Mouse (Mus musculus) 416B (cell line): ENCODE results near the gene Il15.

Source experiments
- DNase-seq: peaks from one replicate; pipeline ENCODE4 v3.0.0; 2011; ENCODE audit warnings: low read depth

Gene Il15

DNA sequence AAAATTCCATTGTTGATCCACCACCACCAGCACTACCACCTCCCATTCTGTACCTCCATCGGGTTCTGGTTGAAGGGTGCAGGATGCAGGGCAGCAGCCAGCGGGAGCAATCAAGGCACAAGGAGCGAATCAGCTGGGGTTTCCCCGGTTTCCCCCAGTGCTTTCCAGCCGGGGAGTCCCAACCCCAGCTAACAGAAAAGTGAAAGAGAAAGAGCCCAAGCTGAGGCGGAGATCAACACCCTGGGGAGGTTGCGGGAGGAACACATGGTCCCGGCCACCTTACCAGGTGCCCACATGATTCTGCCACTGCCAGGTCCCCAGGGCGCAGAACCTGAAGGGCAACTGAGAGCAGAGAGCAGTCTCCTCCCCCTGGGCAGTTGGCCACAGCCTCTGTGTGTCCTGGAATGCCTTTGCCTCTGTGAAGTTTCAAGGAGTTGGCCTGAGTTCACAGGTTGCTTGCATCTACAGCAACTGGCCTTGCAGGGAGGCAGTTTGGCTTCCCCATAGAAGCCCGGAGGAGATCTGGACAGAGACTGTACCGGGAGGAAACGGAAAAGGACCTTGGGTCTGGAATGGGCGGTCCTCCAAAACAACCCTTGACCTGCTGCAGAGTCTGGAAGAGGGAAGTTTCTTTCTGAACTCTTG lies at the start of gene Il15:
Gene Il15, minus strand, starts transcription at position 537 of the 645 bp plus-strand sequence.
- no peak for DNase-seq

DNA sequence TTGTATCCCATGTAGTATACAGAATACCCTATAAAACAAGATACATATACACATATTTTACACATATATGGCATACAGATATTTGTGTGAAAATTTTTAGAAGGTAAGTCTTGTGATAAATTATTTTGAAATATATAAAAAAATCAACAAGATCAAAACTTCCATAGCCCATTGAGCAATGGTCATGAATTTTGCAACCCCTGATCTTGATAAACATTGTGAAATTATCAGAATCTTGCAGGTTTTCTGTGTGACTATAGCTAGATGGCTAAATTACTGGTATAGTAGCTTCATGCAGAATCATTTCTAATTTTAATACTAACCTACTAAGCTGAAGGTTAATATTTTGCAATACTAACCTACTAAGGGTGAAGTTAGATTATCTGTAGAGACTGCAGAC lies 41.9 kb upstream of the Il15 start:
- DNase-seq = peak; percentile 14

DNA sequence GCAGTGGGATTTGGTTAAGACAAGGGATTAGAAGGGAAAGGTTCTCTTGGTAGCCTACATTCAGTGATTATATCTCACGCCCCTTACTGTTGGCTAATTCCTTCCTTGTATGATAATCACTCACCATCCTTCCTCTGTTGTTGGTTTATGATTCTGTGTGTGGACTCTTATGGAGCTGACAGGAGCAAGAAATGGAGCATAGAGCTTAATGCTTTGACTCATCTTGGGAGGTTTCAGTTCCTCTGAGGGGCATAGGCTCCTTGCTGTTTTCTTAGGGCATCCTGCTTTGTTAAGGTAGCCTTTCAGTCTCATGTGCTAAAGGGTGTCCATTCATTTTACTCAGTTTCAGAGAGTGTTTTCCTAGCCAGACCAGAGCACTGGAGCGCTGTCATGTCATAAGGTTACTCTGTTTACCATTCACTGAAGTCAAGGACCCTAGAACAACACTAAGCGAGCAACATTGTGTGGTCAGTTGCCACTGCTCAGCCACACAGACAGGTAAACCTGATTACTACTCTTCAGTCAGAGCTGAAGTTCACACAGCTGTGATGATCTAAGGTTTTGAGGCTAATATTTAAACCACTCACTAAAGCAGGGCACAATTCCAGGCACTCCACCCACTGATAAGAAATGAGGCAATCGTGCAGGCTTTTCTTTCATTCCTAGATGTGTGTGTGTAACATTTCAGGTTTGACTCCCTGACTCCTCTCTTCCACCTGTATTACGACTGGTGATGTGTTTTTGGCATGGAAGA lies 13.7 kb upstream of the Il15 start:
- no peak for DNase-seq

DNA sequence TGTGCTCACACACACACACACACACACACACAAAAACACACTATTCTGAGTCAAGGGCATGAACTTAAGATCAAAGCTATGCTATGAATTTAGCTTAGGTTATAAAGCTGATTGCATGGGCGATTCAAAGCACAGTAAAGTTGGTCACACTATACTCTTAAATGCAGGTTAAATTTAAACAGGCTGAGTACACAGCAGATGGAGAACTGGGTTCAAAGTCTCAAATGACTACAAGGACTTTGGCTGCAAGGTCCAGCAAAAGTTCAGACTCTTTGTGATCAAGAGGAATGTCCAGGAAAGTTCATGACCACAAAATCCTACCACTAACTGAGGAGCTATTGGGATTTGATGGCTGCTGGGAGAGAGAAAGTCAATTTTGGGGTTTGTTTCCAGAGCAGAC lies 12.5 kb upstream of the Il15 start:
- DNase-seq = no peak

DNA sequence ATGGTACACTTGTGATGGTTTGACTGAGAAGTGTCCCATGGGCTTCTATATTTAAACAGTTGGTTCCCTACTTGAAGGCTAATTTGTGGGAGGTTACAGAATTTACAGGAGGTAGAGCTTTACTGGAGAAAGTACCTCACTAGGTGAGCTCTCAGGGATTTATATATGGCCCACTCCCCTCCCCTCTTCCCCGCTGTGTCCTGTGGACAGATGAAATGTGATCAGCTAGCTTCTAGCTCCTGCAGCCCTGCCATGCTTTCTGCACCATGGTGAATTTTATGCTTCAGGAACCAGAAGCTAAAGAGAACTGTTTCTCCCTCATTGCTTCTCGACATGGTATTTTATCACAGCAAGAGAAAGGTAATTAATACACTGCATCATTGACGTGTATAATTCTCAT lies 7.1 kb upstream of the Il15 start:
- DNase-seq = no peak

DNA sequence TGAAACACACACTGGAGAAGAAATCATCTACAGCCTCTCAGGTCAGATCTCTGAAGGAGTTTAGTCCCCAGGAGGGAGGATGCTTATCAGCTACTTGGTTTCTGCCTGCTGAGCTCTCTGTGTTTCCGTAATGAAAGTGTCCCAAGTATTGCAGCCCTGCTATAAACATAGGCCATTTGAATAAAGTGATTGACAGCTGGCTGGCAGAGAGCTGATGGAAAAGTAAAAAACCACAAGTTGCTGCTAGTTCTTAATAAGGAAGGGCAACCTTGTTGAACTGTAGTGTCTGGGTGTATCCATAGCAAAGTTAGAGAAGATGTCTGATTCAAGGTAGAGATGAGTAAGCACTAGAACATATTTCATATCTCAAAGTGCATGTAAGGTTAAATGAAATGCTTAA lies 4.0 kb upstream of the Il15 start:
- DNase-seq = peak; percentile 16

DNA sequence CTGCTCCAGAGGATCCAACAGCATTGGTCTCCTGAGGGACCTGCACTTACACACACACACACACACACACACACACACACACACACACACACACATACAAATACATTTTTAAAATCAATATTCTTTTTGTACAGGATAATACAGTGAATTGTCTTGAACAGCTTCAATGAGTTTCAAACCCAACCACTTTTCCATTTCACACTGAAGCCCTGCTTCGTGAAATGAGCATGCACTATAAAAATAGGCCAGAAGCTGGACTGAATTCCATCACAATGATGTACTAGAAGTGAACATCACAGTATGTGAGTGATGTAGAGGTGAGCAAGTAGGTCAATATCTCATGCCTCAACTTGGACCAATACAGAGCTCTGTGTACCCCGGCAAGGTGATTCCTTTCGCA lies 1.0 kb upstream of the Il15 start:
- no peak for DNase-seq

DNA sequence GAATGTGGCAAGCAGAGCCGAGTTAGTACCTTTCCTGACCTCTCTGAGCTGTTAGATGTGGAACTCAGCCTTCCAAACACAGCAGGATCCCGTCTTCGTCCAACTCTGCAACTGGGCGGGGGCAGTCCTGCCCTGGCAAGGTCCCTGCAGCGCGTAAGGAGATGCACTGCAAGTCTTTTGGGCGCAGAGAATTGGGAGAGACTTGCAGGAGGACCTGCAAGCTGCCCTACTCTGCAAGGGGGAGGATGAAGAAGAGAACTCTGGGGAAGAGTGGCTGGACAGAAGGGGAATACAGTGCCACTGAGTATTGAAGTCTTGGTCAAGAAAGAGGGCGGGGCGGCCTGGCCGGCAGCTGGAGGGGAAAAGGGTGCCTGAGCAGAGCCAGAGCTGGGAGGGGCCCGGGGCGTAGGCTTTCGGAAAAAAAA lies 749 bp downstream of the Il15 start:
- no peak for DNase-seq

DNA sequence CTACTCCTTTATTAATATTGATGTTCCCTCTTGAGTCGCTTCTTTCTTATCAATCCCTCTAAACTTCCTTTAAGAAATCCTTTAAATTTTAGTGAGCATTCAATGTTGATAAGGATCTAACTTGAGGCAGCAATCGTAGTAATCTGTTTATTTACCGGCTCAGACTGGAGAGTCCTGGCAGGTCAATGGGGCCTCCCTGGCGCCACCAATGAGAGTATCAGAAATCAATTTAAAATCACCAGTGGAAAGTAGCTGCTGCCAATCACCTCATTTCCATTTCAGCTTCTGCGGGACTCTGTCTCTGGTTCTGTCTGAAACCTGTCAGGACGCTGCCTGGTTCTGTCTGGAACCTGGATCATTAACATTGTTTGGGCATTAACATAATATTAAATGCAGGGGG lies 1.5 kb downstream of the Il15 start:
- no peak for DNase-seq

DNA sequence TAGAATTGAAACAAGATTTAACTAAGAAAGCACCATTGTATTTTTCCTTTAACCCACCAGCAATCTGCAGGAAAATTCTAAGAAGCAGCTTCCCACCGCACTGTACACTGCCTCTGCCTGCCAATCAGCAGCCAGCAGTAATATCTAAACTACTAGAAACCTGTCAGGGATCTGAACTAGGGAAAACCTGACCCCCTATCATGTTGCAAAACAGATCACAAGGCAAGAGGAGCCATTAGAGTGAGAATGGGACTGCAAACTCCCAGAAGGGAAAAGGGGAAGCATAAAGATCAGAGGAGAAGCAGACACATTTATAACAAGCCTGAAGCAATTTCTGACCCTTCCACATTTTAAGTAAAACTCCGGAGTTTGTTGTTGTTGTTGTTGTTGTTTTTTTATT lies 2.0 kb downstream of the Il15 start:
- peak; percentile 32 for DNase-seq

DNA sequence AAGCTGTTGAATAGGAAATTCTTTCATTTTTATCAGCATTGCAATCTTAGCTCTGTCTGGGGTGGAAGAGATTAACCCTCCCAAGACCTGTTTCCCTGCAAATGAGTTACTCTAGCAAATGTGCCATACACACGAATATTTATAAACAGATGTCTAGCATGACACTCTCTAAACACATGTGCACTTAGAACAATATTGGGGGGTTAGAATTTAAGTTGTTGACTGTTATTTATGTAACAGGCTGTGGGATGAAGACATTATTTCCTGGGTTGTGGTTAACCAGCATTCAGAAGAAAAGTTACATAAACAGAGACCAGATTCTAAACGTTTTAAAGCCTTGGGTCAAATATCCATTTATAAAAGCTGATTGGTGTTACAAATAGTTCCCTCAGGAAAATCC lies 2.6 kb downstream of the Il15 start:
- peak; percentile 82 for DNase-seq

DNA sequence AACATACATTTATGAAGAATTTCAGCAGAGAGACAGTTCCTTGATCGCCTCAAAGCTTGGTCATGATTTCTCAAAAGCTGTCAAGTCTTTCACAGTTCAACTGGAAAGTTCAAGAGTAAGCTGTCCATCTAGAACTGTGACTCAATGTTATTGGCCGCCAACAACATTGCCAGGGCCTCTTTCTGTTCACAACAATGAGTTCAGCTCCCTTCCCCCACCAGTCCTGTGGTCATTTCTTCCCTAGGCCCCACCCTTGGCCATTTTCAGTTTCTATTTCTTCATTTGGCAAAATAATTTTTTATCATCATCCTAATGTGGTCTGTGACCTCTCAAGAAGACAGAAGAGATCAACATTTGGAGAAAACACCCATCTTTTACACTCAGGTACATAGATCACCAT lies 4.5 kb downstream of the Il15 start:
- DNase-seq = peak; percentile 35

DNA sequence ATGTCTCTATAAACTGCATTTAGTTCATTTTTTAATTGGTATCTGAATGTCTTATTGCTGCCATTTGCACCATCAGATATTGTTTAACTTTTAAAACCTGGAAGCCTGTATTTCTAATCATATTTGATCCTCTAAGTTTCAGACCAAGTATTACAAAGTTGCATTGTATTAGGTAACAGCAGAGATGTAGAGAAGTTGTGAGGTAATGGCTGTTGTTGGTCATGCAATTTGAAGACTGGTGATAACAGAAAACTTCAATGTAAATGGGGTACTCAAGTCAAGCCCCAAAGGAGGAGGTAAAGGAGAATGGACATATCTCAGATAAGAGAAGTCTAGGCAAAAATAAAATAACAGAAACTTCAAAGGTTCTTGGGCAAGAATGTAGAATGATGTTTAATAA lies 11.8 kb downstream of the Il15 start:
- no peak for DNase-seq

DNA sequence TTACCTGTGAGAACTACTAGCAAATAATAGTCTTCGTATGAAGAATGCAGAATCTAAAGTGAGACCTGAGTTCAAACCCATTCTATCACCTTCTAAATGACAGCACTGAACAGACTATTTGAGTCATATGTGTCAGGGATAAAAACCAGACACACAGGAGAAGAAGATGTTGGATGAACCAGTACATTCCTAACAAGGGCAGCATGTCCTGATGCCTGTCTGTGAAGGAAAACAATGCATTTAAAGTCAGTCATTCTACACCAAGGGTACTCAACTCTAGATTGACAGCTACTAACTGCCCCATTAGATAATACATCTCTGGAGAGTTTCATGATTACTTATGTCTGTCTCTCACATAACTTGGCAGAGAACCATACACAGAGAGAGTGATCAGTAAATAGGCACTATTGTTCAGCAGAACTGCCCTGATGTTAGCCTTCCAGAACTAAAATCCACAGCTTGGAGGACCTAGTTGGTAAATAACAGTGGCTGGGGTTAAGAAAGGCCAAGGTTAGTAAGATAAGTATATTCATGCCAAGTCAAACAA lies 14.6 kb downstream of the Il15 start:
- no peak for DNase-seq

DNA sequence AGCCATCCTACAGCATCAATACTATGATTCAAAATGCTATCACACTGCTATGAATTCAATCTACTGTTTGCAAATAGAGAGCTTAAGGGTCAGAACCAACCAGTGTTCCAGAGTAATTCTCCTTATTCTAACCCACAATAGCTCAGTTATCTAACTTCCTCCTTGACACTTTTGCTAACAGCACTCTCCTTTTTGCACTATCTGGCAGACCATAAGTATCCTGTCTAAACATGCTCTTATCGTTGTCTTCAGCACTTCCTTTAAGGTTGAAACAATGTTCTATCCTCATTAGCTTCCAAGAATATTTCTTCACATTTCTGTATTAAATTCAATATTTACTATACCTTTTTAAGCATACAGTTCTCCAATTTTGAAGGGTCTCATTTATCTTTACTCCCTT lies 15.4 kb downstream of the Il15 start:
- DNase-seq = peak; percentile 97

DNA sequence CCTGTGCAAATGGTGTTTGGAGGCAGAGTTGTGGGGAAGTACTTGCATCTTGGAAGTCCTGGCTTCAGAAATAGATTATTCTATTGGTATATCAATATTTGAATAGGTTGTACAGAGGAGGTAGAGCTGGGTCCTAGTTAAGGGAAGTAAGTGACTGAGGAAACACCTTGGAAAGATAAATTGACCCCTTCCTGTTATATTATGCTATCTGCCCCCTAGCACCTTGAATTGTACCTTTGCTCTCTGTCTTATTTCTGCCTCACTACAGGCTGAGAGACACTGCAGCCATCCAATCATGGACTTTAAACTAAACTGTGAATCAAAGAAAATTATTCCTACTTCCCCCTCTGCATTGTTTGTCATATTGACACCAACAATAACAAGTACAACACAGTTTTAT lies 17.2 kb downstream of the Il15 start:
- peak; percentile 32 for DNase-seq

DNA sequence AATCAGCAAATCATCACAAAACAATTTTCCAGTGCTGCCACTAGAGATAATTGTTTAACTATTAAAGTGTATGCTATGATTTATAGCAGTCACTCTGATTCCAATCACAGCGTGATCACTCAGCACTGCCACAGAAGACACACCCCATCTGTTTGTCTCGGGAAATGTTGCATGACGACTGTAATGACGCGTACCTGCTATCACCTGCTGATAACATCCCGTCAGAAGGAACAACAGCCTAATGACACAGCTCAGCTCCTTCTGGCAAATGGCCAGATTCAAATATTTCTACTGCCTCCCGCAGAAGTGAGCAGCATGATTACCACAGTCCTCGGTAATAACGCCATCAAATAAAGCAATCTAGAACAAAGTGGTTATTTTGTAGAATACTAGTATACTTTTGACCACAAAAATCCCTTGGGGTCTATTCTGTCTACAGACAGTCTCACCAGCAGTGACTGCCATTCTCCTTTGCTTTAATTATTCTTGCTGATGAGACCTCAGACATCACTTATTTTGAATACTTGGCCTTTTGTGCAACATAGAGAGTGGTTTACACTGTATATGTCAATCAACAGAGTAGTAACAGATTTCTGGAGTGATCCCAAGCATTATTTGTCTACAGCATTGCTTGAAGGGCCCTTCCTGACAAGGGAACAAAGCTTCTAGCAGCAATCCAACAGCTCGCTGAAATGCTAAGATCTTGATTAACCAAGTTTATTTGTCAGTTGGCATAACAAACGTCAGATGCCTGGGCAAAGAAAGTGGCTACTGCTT lies 18.4 kb downstream of the Il15 start:
- peak; percentile 21 for DNase-seq

DNA sequence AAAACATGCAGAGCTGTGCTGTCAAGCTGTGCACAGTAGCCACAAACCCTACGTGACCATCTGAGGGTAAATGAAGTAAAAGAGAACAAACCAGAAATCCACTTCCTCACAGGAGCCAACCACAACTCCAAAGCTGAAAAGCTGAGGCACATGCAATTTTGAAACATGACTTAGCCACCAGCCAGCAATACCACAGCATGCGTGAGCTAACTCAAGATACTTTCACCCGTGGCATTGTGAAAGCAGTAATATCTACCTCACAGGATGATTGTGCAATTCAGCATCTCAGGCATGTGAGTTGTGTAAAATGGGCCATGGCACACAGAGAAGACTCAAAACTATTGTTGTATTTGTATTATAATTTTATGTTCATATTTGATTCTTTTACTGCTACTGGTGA lies 19.7 kb downstream of the Il15 start:
- DNase-seq = peak; percentile 95

DNA sequence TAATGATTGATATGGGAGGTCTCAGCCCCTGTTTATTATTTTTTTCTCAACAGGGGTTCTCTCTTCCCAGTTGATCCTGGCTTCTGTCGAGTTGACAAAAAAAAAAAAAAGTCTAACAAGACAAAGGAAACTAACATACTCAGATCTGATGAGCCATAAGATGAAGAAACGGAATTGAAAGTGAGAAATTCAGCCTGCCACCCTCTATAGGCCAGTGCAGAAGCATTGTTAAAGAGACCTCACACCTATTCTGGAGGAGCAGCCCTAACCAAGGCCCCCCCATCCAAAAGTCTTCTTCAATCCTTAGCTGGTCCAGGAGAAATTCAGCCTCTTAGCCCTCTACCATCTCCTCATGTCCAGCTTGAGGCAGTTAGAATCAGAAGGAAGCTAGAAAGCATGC lies 20.7 kb downstream of the Il15 start:
- no peak for DNase-seq

DNA sequence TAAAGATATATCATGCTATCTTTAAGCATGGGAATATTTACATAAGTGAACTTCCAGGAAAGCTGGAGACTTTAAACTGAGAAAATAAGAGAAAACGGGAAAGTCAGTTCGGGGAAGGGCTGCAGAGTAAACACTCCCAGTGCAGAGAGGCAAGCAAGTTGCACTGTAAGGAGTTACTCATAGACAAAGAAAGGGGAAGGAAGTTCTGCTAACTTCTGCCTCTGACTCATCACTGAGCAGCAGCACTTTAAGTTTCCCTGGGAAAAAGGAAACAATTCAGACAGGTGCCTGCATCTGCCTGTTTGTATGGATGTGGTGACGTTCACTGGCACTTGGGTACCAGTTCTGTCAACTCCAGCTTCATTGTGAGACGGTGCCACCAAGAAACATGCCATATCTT lies 28.6 kb downstream of the Il15 start:
- DNase-seq = peak; percentile 79

DNA sequence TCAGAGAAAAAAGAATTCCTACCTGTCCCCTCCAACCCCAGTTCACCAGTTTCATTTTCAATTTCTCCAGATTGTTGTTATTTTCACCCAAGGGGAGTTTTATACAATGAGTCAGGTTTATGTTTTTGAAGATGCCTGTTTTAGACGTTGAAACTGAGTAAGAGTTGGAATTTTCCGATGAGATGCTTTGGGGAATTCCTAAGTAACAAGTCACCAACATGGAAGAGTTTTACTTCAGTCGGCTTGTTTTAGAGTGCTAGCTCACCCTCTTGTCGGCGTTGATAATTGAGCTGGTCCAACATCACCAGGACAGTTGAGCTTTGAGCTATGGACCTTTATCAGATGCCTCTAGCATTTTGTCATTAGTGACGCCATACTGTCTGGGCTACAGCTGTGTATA lies 30.2 kb downstream of the Il15 start:
- DNase-seq = no peak

DNA sequence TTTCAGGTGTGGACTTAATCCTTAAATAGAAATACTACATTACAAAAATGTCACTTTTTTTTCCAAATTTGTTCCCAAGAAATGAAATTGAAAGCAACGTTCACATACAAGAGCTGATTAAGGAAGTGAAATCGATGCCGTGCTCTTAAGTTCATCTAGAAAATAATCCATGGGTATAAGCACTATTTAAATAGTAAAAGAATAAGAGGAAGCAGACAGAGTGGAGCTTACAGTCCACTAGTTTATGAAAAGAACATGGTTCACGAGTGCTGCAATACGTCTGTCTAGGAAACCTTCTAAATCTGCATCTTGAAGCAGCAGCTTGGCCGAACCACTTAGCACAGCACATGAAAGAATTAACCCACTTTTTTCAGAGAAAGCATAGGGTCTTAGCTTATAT lies 32.4 kb downstream of the Il15 start:
- DNase-seq = no peak

DNA sequence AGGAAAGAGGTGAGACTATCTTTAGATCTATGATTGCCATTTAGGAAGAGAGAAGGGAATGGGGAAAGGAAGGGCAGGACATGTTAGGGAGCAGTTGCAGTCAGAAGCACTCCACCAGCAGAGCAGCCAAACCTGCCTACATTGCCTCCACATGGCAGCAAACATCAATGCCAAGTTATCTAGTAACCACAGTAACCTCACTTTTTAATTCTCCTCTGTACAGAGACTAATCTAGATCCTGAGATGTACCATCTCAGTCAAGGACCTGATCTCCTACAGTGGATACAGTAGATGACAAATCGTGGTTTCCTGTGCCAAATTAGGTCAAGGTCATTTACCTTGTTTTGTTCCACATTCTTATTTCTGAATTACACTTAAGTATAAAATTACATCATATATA lies 42.0 kb downstream of the Il15 start:
- peak; percentile 73 for DNase-seq
